Mouse (Mus musculus) intestine, embryonic 16.5 days (tissue): ENCODE data around the gene Syn3. TPM values are rescaled to one million over a fixed set of nuclear protein-coding genes. Genes with fewer than 3 reads are reported as not detected.

ENCODE experiments used
- ATAC-seq: fragments of 200-750 bp; cut with Nextera tagmentation; 2 replicates; pipeline ENCODE4 v1.8.0; 2017; ENCODE audit warnings: moderate TSS enrichment, moderate library complexity
- H3K27ac ChIP-seq: fragments of 300-500 bp; sonication (generic); 2 replicates; pipeline ENCODE4 v1.5.1; 2014; ENCODE audit warnings: mild to moderate bottlenecking, low read length
- H3K27me3 ChIP-seq: fragments of 300-500 bp; sonication (generic); replicated peaks from 2 replicates; pipeline ENCODE4 v1.6.1; 2014; ENCODE audit warnings: low read length, control low read depth, mixed read lengths; ENCODE audit not compliant: control insufficient read depth, insufficient read depth
- H3K36me3 ChIP-seq: fragments of 300-500 bp; sonication (generic); 2 replicates; pipeline ENCODE4 v1.6.1; 2014; ENCODE audit warnings: low read length, control low read depth; ENCODE audit not compliant: control insufficient read depth, insufficient read depth
- H3K4me1 ChIP-seq: fragments of 300-500 bp; sonication (generic); 2 replicates; pipeline ENCODE4 v1.6.1; 2014; ENCODE audit warnings: low read length, control low read depth, mixed read lengths; ENCODE audit not compliant: control insufficient read depth, insufficient read depth
- H3K4me2 ChIP-seq: fragments of 300-500 bp; sonication (generic); 2 replicates; pipeline ENCODE4 v1.6.1; 2014; ENCODE audit warnings: low read depth, low read length, control low read depth
- H3K4me3 ChIP-seq: fragments of 300-500 bp; sonication (generic); 2 replicates; pipeline ENCODE4 v1.5.1; 2014; ENCODE audit warnings: mild to moderate bottlenecking, low read length
- H3K9ac ChIP-seq: fragments of 300-500 bp; sonication (generic); 2 replicates; pipeline ENCODE4 v1.6.1; 2014; ENCODE audit warnings: low read depth, low read length
- H3K9me3 ChIP-seq: fragments of 300-500 bp; sonication (generic); 2 replicates; pipeline ENCODE4 v1.6.1; 2016; ENCODE audit warnings: low read length, control low read depth; ENCODE audit not compliant: control insufficient read depth
- WGBS: fragments of 180-500 bp; shearing (Covaris S2); extraction: QIAGEN DNeasy Blood & Tissue Kit; methylation state at CpG from one replicate; pipeline ENCODE4 v1.1.7; 2014; 5-methylcytosine and 5-hydroxymethylcytosine counted together
- polyA plus RNA-seq: library from polyadenylated mRNA; unstranded; fragments of >200 nt; fragmentation: Nextera tagmentation; extraction: Ambion mirVana; gene quantifications from 2 replicates; pipeline ENCODE4 v1.2.1, GENCODE M21; 2015

Gene Syn3
- polyA plus RNA-seq, 1 experiment from 2014 or later, result 2.3 TPM

DNA sequence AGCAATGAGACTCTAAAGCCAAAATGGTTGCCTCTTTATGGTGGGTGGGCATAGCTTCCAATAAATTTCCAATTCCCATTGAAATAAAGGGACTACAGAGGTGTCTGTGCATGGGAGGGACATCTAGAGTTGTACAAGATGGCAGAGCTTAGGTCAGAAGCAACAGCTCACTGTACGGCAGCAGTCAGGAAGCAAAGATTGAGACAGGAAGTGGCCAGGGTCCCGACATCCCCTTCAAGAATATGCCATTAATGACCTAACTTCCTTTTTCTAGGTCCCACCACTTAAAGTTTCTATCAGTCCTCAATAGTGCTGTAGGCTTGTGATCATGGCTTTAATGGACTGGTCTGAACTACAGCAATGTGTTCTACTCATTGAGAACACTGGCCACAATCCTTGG is 330.6 kb downstream of the Syn3 start:
- Histone ChIP-seq H3K4me2 (no peak overlapping the region), H3K9me3 (no peaks in the 10 kb centered on the region), H3K27ac (no peak overlapping the region), H3K4me3 (no peak overlapping the region), H3K36me3 (no peaks in the 10 kb centered on the region), H3K4me1 (peaks cover 7% of the 10 kb centered on the region; the same call in 1 of the 2 replicates), H3K9ac (no peak overlapping the region), H3K27me3 (no peaks in the 10 kb centered on the region)
- no peak for ATAC-seq
- 79% methylated on average over 2 of the region's 2 CpGs for WGBS

- Histone ChIP-seq H3K27ac (peak overlapping the region; percentile 29; the same call in 1 of the 2 replicates), H3K9ac (no peak overlapping the region), H3K36me3 (no peaks in the 10 kb centered on the region), H3K4me3 (no peak overlapping the region), H3K4me2 (no peak overlapping the region), H3K4me1 (peaks cover 7% of the 10 kb centered on the region; the same call in 1 of the 2 replicates), H3K27me3 (no peaks in the 10 kb centered on the region), H3K9me3 (no peaks in the 10 kb centered on the region)
- WGBS, result 11% methylated on average over 4 of the region's 4 CpGs
- no peak for ATAC-seq
Measured at GRCm38 (mm10) chr10:86166854-86167268, 331.8 kb downstream of the Syn3 start.

- ATAC-seq, result no peak
- H3K27me3 ChIP-seq, result no peaks in the 10 kb centered on the region
- H3K36me3 ChIP-seq, result no peaks in the 10 kb centered on the region
- H3K4me3 ChIP-seq, result no peak overlapping the region
- H3K4me2 ChIP-seq, result no peak overlapping the region
- 57% methylated on average over 3 of the region's 3 CpGs for WGBS
- no peaks in the 10 kb centered on the region for H3K9me3 ChIP-seq
- H3K27ac ChIP-seq, result no peak overlapping the region
- peaks cover 7% of the 10 kb centered on the region; the same call in 1 of the 2 replicates for H3K4me1 ChIP-seq
- no peak overlapping the region for H3K9ac ChIP-seq
Measured at GRCm38 (mm10) chr10:86164098-86164497, 334.6 kb downstream of the Syn3 start.

- no peak overlapping the region for H3K9ac ChIP-seq
- no peaks in the 10 kb centered on the region for H3K36me3 ChIP-seq
- no peaks in the 10 kb centered on the region for H3K27me3 ChIP-seq
- no peak overlapping the region for H3K27ac ChIP-seq
- 64% methylated on average over 6 of the region's 6 CpGs for WGBS
- H3K4me1 ChIP-seq, result 0 out of 2 replicates have a peak, but pooled peaks cover 2% of the 10 kb centered on the region
- no peak overlapping the region for H3K4me2 ChIP-seq
- no peaks in the 10 kb centered on the region for H3K9me3 ChIP-seq
- ATAC-seq, result no peak
- H3K4me3 ChIP-seq, result no peak overlapping the region
Measured at GRCm38 (mm10) chr10:86161783-86162271, 336.9 kb downstream of the Syn3 start.

- H3K27me3 ChIP-seq, result no peaks in the 10 kb centered on the region
- no peak overlapping the region for H3K9ac ChIP-seq
- H3K4me1 ChIP-seq, result no peaks in the 10 kb centered on the region
- no peaks in the 10 kb centered on the region for H3K36me3 ChIP-seq
- H3K27ac ChIP-seq, result 0 out of 2 replicates have a peak overlapping the region, but pooled peaks have one; percentile 15
- ATAC-seq, result no peak
- no peak overlapping the region for H3K4me2 ChIP-seq
- no peak overlapping the region for H3K4me3 ChIP-seq
- 82% methylated on average over 8 of the region's 8 CpGs for WGBS
- H3K9me3 ChIP-seq, result no peaks in the 10 kb centered on the region
Measured at GRCm38 (mm10) chr10:86158198-86158899, 340.3 kb downstream of the Syn3 start.

GRCm38 (mm10) chr10:86155344-86155743 is 343.4 kb downstream of the Syn3 start:
- no peak for ATAC-seq
- Histone ChIP-seq H3K9ac (no peak overlapping the region), H3K4me2 (no peak overlapping the region), H3K4me3 (no peak overlapping the region), H3K4me1 (peaks cover 3% of the 10 kb centered on the region; the same call in 1 of the 2 replicates), H3K27me3 (no peaks in the 10 kb centered on the region), H3K36me3 (no peaks in the 10 kb centered on the region), H3K9me3 (no peaks in the 10 kb centered on the region), H3K27ac (no peak overlapping the region)
- 41% methylated on average over 3 of the region's 3 CpGs for WGBS

DNA sequence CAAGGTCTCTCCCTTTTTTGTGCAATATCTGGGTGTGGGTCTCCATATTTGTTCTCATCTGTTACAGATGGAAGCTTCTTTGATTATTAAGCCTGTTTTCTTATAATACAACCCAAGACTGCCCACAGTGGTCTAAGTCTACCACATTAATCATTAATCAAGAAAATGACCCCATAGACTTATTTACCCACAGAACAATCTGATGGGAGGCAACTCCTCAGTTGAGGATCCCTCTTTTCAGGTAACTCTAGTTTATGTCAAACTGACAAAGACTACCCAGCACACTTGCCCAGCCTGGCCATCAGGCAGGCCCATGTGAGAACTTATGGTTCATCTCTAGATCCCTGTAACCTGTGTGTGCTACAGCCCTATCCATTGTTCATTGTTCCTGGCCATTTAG is 345.5 kb downstream of the Syn3 start:
- no peaks in the 10 kb centered on the region for H3K27me3 ChIP-seq
- no peak overlapping the region for H3K4me3 ChIP-seq
- no peak overlapping the region for H3K4me2 ChIP-seq
- peaks cover 3% of the 10 kb centered on the region; the same call in 1 of the 2 replicates for H3K4me1 ChIP-seq
- ATAC-seq, result no peak
- no peaks in the 10 kb centered on the region for H3K9me3 ChIP-seq
- no peak overlapping the region for H3K9ac ChIP-seq
- H3K36me3 ChIP-seq, result no peaks in the 10 kb centered on the region
- H3K27ac ChIP-seq, result no peak overlapping the region

DNA sequence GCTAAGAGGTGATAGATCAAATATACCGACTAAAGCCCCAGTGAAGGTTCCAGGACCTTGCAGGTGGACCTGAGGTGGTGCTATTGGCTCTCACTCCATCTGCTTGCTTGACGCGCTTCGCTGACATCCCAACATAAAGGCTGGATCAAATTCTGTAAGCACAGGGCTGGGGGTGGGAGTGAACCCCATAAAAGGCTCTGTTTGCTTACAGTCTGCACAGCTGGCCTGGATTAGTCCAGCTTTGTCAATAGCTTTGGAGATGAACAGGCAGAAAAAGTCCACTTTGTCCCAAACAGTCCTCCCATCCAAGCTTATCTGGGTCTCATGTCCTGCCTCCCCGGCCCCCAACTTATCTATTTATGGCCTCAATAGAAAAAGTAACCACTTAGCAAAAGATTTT is 347.3 kb downstream of the Syn3 start:
- no peaks in the 10 kb centered on the region for H3K36me3 ChIP-seq
- no peaks in the 10 kb centered on the region for H3K27me3 ChIP-seq
- H3K4me3 ChIP-seq, result no peak overlapping the region
- peaks cover 3% of the 10 kb centered on the region; the same call in 1 of the 2 replicates for H3K4me1 ChIP-seq
- H3K27ac ChIP-seq, result no peak overlapping the region
- WGBS, result 54% methylated on average over 5 of the region's 5 CpGs
- H3K9ac ChIP-seq, result no peak overlapping the region
- H3K9me3 ChIP-seq, result no peaks in the 10 kb centered on the region
- H3K4me2 ChIP-seq, result no peak overlapping the region
- ATAC-seq, result peak; percentile 62

- 29% methylated on average over 1 of the region's 1 CpGs for WGBS
- no peak overlapping the region for H3K9ac ChIP-seq
- H3K27ac ChIP-seq, result no peak overlapping the region
- H3K9me3 ChIP-seq, result no peaks in the 10 kb centered on the region
- ATAC-seq, result no peak
- no peaks in the 10 kb centered on the region for H3K27me3 ChIP-seq
- H3K4me3 ChIP-seq, result no peak overlapping the region
- peaks cover 3% of the 10 kb centered on the region; the same call in 1 of the 2 replicates for H3K4me1 ChIP-seq
- H3K36me3 ChIP-seq, result no peaks in the 10 kb centered on the region
- no peak overlapping the region for H3K4me2 ChIP-seq
Measured at GRCm38 (mm10) chr10:86150076-86150475, 348.6 kb downstream of the Syn3 start.
